Mouse (Mus musculus) heart, embryonic 12.5 days (tissue): ENCODE results near the gene Baat. TPM values are rescaled to one million over a fixed set of nuclear protein-coding genes. Genes with fewer than 3 reads are reported as not detected.

Experiments used
- ATAC-seq: fragments of 200-750 bp; cut with Nextera tagmentation; 2 replicates; pipeline ENCODE4 v1.8.0; 2017; ENCODE audit warnings: moderate TSS enrichment, moderate library complexity; ENCODE audit not compliant: insufficient number of reproducible peaks, low FRiP score
- H3K27ac ChIP-seq: fragments of 300-500 bp; sonication (generic); 2 replicates; pipeline ENCODE4 v1.5.1; 2016; ENCODE audit warnings: mild to moderate bottlenecking, moderate library complexity; ENCODE audit not compliant: poor library complexity, severe bottlenecking
- H3K27me3 ChIP-seq: fragments of 300-500 bp; sonication (generic); replicated peaks from 2 replicates; pipeline ENCODE4 v1.6.1; 2016; ENCODE audit warnings: mild to moderate bottlenecking, moderate library complexity
- H3K36me3 ChIP-seq: fragments of 300-500 bp; sonication (generic); 2 replicates; pipeline ENCODE4 v1.6.1; 2016; ENCODE audit warnings: mild to moderate bottlenecking, moderate library complexity
- H3K4me1 ChIP-seq: fragments of 300-500 bp; sonication (generic); replicated peaks from 2 replicates; pipeline ENCODE4 v1.6.1; 2016; ENCODE audit warnings: mild to moderate bottlenecking
- H3K4me2 ChIP-seq: fragments of 300-500 bp; sonication (generic); 2 replicates; pipeline ENCODE4 v1.6.1; 2016; ENCODE audit warnings: mild to moderate bottlenecking, moderate library complexity
- H3K4me3 ChIP-seq: fragments of 300-500 bp; sonication (generic); 2 replicates; pipeline ENCODE4 v1.5.1; 2016; ENCODE audit warnings: mild to moderate bottlenecking
- H3K9ac ChIP-seq: fragments of 300-500 bp; sonication (generic); 2 replicates; pipeline ENCODE4 v1.6.1; 2016; ENCODE audit warnings: mild to moderate bottlenecking, moderate library complexity
- H3K9me3 ChIP-seq: fragments of 300-500 bp; sonication (generic); replicated peaks from 2 replicates; pipeline ENCODE4 v1.6.1; 2016; ENCODE audit warnings: mild to moderate bottlenecking, moderate library complexity
- WGBS: fragments of 180-500 bp; shearing (Covaris S2); methylation state at CpG from one replicate; pipeline ENCODE4 v1.1.7; 2016; 5-methylcytosine and 5-hydroxymethylcytosine counted together
- polyA plus RNA-seq: library from polyadenylated mRNA; unstranded; fragments of >200 nt; fragmentation: Nextera tagmentation; extraction: Ambion mirVana; gene quantifications from 2 replicates; pipeline ENCODE4 v1.2.1, GENCODE M21; 2016

The Baat gene
- polyA plus RNA-seq = not detected in 2 replicates

DNA sequence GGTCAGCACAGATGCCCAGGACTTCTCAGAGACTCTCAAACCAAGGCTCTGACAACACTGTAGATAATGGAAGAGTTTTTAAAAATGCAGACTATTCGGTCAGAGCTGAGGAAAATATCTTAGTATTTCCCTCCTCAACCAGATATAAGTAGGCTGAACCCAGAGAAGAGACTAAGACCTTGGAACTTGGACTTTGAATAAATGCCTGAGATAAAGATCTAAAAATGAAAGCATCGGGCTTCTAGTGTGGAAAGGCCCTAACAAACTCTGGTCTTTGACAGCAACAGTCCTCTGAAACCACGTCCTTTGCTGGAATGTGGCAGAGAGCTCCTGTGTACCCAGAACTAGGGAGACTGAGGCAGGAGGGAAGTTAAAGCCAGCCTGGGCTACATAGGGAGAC, at the start of gene Baat:
Gene Baat (minus strand): TSS at position 172 of the 400 bp plus-strand sequence.
- WGBS = 44% methylated on average over 3 of the region's 3 CpGs
- Histone ChIP-seq H3K4me3 (no peak within 1 kb of the TSS), H3K36me3 (no peaks in the 10 kb centered on the region)

DNA sequence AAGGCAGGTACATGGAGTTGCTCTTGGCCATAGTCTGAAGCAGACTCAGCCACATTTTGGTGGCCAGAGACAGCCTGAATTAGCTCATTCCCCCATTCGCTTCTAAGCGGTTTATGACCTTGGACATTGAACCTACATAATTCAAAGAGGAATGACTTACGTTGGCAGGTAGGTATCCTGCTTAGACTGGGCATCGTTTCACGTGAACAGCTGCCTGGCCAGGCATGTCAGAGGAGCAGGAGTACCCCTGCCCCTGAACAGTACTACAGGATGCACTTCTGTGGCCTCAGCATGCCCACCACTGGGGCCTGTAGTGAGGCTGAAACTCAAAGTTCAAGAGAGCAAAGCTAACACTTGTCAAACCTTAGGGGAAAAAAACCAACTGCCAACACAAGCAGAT, 47.0 kb upstream of the Baat start:
- Histone ChIP-seq H3K36me3 (no peaks in the 10 kb centered on the region), H3K9ac (no peak overlapping the region), H3K27me3 (no peaks in the 10 kb centered on the region), H3K4me3 (no peak overlapping the region), H3K4me1 (no peaks in the 10 kb centered on the region), H3K9me3 (no peaks in the 10 kb centered on the region), H3K27ac (no peak overlapping the region), H3K4me2 (no peak overlapping the region)
- no peak for ATAC-seq
- 86% methylated on average over 5 of the region's 5 CpGs for WGBS

More for the DNA sequence above, at the start of gene Baat:
- H3K4me1 ChIP-seq = peaks cover 6% of the 10 kb centered on the region; the same call in 1 of the 2 replicates
- H3K27me3 ChIP-seq = no peaks in the 10 kb centered on the region
- no peak within 1 kb of the TSS for H3K9ac ChIP-seq
- no peaks in the 10 kb centered on the region for H3K9me3 ChIP-seq
- ATAC-seq = no peak
- H3K4me2 ChIP-seq = no peak within 1 kb of the TSS
- no peak within 1 kb of the TSS for H3K27ac ChIP-seq

DNA sequence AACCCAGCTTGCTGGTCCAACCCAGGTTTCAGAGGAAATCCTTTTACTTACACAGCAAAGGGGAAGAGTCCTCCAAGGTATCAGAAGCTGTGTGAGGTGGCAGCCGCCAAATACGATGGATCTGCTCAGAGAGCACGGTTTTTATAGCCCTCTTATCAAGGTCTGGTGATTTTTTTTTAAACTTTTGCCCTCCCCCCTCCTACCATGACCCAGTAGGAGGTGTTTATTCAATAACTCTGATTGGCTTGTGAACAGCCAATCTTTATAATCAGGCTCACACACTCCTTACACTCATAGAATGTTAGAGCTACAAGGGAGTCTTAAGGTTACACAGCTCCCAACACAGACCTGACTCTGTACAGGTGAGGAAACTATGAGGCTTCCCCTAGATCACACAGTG, 43.0 kb upstream of the Baat start, which contains the start of gene Aldob:
Gene Aldob (minus strand): TSS at position 164 of the 400 bp plus-strand sequence.
- Histone ChIP-seq H3K9ac (no peak within 1 kb of the TSS), H3K9me3 (no peaks in the 10 kb centered on the region), H3K4me1 (no peaks in the 10 kb centered on the region), H3K4me2 (no peak within 1 kb of the TSS), H3K27ac (no peak within 1 kb of the TSS), H3K27me3 (no peaks in the 10 kb centered on the region), H3K36me3 (no peaks in the 10 kb centered on the region), H3K4me3 (no peak within 1 kb of the TSS)
- WGBS = 40% methylated on average over 3 of the region's 3 CpGs
- ATAC-seq = no peak

DNA sequence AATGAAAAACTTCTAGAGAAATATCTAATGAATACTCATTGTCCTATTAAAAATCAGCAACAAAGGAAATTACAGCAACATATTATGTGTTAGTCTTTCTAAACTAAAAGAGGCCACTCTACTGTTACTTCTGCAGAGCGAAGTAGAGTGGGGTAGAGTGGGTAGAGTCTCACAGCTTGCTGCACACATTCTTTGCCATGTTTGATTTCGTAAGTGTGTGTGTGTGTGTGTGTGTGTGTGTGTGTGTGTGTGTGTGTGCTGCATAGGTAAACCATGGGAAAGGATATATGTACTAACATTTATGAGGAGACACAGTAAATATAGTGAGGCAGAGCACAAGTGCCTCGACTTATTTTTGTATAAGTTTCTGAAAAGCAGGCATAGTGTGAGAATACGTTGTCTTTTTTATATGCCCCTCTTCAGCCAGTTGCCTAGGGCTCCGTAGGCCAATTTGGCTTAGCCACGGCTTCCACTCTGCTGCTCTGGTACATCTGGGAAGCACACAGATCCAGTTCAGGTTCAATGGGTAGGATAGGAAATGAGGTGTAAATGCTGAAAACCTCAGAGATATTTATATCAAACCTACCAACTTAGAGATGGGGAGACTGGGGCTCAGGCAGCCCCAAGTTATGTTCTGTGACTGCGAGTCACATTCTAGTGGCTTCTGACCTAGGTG, 41.3 kb upstream of the Baat start:
- H3K4me3 ChIP-seq = no peak overlapping the region
- no peak overlapping the region for H3K4me2 ChIP-seq
- no peak for ATAC-seq
- no peaks in the 10 kb centered on the region for H3K36me3 ChIP-seq
- H3K9me3 ChIP-seq = no peaks in the 10 kb centered on the region
- WGBS = 76% methylated on average over 7 of the region's 7 CpGs
- no peaks in the 10 kb centered on the region for H3K27me3 ChIP-seq
- no peaks in the 10 kb centered on the region for H3K4me1 ChIP-seq
- no peak overlapping the region for H3K27ac ChIP-seq
- H3K9ac ChIP-seq = no peak overlapping the region

DNA sequence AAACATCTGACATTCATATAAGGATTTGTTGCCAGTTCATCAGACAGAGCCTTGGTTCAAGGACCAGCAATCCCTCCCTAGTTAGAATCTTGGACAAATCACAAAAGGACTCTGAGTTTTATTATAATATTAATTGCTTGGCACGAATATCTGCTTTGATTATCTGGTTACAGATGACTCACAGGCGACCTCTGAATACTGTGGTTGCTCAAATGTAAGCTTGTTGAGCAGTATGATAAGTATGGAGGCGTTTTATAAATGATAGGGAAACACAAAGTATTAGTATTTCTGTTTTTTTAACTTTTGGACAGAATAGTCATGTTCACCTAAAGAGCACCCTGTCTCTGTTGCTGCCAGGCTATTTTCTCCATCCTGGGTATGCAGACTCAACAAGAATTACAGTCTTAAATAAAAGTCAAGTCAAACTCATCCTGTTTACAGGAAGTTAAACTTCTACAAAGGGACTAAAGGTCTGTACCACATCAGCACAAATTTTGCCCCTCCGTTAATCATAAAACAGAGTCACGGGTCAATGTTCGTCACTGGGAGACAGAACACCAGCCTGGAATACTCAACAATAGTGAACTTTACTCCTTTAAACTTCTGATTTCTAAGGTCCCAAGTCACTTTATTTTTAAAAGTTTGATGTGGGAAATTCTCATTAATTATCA, 40.7 kb upstream of the Baat start:
- Histone ChIP-seq H3K27me3 (no peaks in the 10 kb centered on the region), H3K36me3 (no peaks in the 10 kb centered on the region), H3K9me3 (no peaks in the 10 kb centered on the region), H3K4me2 (no peak overlapping the region), H3K4me3 (no peak overlapping the region), H3K27ac (no peak overlapping the region), H3K9ac (no peak overlapping the region), H3K4me1 (no peaks in the 10 kb centered on the region)
- ATAC-seq = no peak
- WGBS = 65% methylated on average over 6 of the region's 6 CpGs

DNA sequence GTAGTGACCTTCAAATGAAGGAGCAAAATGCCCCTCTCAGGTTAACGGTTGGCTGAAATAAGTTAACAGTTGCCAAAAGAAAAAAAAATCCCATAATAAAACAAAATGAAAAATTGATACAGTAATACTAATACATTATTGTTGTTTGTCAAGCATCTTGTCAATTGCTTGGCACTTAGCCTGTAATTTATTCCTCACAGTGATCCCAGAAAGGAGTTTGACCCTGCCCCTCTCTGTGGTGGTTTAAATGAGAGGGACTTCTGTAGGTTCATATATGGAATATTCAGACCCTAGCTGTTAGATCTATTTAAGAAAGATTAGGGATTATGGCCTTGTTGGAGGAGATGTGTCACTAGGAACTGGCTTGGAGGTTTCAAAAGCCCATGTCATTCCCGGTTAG, 39.7 kb upstream of the Baat start:
- no peaks in the 10 kb centered on the region for H3K36me3 ChIP-seq
- 76% methylated on average over 2 of the region's 2 CpGs for WGBS
- no peak overlapping the region for H3K9ac ChIP-seq
- H3K4me3 ChIP-seq = no peak overlapping the region
- H3K27ac ChIP-seq = no peak overlapping the region
- no peaks in the 10 kb centered on the region for H3K27me3 ChIP-seq
- ATAC-seq = no peak
- H3K4me1 ChIP-seq = peaks cover 2% of the 10 kb centered on the region
- no peaks in the 10 kb centered on the region for H3K9me3 ChIP-seq
- H3K4me2 ChIP-seq = no peak overlapping the region

DNA sequence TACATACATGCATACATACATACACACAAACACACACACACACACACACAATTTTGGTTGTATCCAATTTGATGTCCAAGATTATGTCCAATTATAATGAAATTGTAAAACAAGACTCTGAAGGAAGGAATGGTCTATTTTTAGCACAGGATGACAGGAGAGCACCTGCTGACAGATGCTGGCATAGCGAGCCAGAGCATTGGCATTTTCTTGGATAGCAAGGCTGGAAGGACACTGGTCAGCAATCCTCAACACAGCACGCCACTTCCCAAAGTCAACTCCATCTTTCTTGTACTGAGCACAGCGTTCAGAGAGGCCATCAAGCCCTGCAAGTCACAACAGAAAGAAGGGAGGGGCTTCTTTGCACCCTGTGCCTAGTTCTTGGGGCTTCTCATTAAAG, 34.6 kb upstream of the Baat start:
- WGBS = 41% methylated on average over 3 of the region's 3 CpGs
- Histone ChIP-seq H3K27ac (no peak overlapping the region), H3K9me3 (no peaks in the 10 kb centered on the region), H3K27me3 (no peaks in the 10 kb centered on the region), H3K4me1 (peaks cover 7% of the 10 kb centered on the region), H3K4me2 (no peak overlapping the region), H3K9ac (no peak overlapping the region), H3K4me3 (no peak overlapping the region), H3K36me3 (no peaks in the 10 kb centered on the region)
- no peak for ATAC-seq

DNA sequence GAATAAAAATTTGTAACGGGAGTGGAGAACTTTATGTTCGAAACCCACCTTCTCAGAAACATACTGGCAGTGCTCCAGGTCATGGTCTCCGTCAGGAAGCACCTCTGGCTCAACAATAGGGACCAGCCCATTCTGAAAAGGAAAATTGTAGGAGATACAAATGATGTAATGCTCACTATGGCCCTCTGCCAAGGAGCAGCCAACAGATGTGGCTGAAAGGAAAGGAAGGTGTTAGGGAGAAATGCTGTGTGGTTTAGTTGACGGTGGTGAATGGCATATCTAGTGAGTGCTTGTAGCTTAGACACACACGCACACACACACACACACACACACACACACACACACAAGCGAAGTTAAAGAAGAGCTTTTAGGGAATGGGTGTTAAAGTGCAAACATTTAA, 33.3 kb upstream of the Baat start:
- ATAC-seq = 0 out of 2 replicates have a peak, but pooled peaks have one; percentile 57
- Histone ChIP-seq H3K4me1 (peaks cover 7% of the 10 kb centered on the region), H3K27me3 (no peaks in the 10 kb centered on the region), H3K9ac (no peak overlapping the region), H3K27ac (no peak overlapping the region), H3K36me3 (no peaks in the 10 kb centered on the region), H3K4me2 (no peak overlapping the region), H3K9me3 (no peaks in the 10 kb centered on the region), H3K4me3 (no peak overlapping the region)
- 36% methylated on average over 6 of the region's 6 CpGs for WGBS

DNA sequence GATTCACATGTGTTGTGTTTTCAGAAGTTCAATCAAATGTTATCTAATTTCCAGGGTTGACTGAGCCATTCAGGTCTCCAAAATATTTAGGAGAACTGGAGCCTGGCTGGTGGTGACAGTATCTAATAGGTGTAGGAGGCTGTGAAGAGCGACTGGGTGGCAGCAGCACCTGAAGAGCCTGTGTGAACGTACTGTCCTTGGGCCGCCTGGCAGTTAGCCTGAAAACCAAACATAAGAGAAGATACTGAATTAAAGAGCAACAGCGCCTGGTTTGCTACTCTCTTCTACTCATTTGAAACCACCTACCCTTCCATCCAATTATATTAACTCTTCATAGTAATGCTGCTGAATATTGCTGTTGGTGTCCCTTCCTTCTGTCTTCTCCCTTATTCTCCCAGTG, 30.3 kb upstream of the Baat start:
- Histone ChIP-seq H3K4me1 (peaks cover 7% of the 10 kb centered on the region), H3K4me3 (no peak overlapping the region), H3K27me3 (no peaks in the 10 kb centered on the region), H3K4me2 (no peak overlapping the region), H3K27ac (no peak overlapping the region), H3K9ac (no peak overlapping the region), H3K9me3 (no peaks in the 10 kb centered on the region), H3K36me3 (peaks cover 7% of the 10 kb centered on the region)
- no peak for ATAC-seq
- WGBS = 68% methylated on average over 4 of the region's 4 CpGs

DNA sequence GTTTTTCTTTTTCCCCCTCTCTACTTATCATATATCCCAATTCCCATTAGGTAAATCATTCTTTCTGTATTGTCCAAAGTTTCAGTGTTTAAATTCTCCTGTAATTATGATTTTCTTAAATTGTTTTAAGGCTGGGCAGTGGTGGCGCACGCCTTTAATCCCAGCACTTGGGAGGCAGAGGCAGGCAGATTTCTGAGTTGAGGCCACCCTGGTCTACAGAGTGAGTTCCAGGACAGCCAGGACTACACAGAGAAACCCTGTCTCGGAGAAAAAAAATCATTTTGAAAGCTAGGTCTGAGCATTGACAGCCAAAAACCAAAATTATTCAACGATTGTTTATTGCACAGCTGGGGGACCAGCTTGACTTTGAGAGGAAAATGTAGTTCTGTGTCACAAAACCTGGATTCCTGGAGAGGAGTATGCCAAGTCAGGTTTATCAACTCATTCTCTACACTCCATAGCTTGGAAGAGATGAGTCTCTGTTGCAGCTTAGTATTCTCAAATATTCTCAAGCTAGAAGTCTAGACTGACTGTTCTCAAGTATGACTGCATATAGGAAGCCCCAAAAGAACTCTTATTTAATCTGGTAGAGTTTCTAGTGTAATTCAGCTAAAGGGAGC, 29.4 kb upstream of the Baat start:
- Histone ChIP-seq H3K4me1 (0 out of 2 replicates have a peak, but pooled peaks cover 4% of the 10 kb centered on the region), H3K9ac (no peak overlapping the region), H3K4me2 (no peak overlapping the region), H3K4me3 (no peak overlapping the region), H3K27me3 (no peaks in the 10 kb centered on the region), H3K27ac (no peak overlapping the region), H3K36me3 (peaks cover 11% of the 10 kb centered on the region), H3K9me3 (peaks cover 1% of the 10 kb centered on the region; the same call in 1 of the 2 replicates)
- no peak for ATAC-seq
- 79% methylated on average over 4 of the region's 4 CpGs for WGBS

DNA sequence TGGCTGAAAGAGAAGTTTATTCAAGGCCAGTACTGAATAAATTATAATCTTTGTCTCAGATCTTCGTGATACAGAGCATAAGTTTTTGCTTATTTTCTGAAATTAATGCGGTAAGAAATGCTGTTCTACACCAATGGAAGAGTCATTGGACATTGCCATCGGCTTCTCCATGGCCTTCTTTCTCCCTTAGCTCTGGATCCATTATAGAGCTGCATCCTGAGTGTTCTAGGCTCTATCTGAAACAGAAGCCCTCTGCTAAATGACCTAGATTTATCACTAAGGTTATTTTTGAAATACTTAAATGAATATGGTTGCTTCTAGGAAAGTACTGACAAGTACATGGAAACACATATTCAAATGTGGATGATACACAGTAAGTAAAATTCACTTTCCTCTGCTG, 28.7 kb upstream of the Baat start:
- H3K4me2 ChIP-seq = no peak overlapping the region
- H3K9ac ChIP-seq = no peak overlapping the region
- peaks cover 18% of the 10 kb centered on the region for H3K36me3 ChIP-seq
- H3K4me3 ChIP-seq = no peak overlapping the region
- ATAC-seq = no peak
- 0 out of 2 replicates have a peak, but pooled peaks cover 4% of the 10 kb centered on the region for H3K4me1 ChIP-seq
- no peak overlapping the region for H3K27ac ChIP-seq
- 81% methylated on average over 3 of the region's 3 CpGs for WGBS
- peaks cover 8% of the 10 kb centered on the region for H3K9me3 ChIP-seq
- H3K27me3 ChIP-seq = no peaks in the 10 kb centered on the region
